Mouse (Mus musculus) E14TG2a.4 (cell line): ENCODE measurements around the gene Eif5.
"Not testable (repeated sequence)": the region's sequence is repeated elsewhere in the genome, so short reads cannot be mapped to it uniquely, and the experiment has no call there.

ENCODE experiments used
- H3K27me3 ChIP-seq: 2 replicates; pipeline ENCODE4 v1.6.1; 2014; ENCODE audit warnings: low read length, control low read depth; ENCODE audit not compliant: insufficient read depth
- H3K36me3 ChIP-seq: 2 replicates; pipeline ENCODE4 v1.6.1; 2014; ENCODE audit warnings: low read length, control low read depth; ENCODE audit not compliant: insufficient read depth
- H3K4me1 ChIP-seq: replicated peaks from 2 replicates; pipeline ENCODE4 v1.6.1; 2014; ENCODE audit warnings: low read depth, low read length, control low read depth
- H3K4me3 ChIP-seq: replicated peaks from 2 replicates; pipeline ENCODE4 v1.5.1; 2014; ENCODE audit warnings: mild to moderate bottlenecking, low read length
- H3K9me3 ChIP-seq: 2 replicates; pipeline ENCODE4 v1.6.1; 2014; ENCODE audit warnings: low read length, control low read depth
- CTCF ChIP-seq: conservative IDR thresholded peaks from 2 replicates; pipeline ENCODE4 v1.5.1; 2014; ENCODE audit warnings: low read length
- NANOG ChIP-seq: IDR thresholded peaks from 2 replicates; pipeline ENCODE4 v1.6.1; 2014; ENCODE audit warnings: borderline replicate concordance, low read length, mixed read lengths
- POU5F1 ChIP-seq: IDR thresholded peaks from 2 replicates; pipeline ENCODE4 v1.6.1; 2014; ENCODE audit warnings: low read length, borderline replicate concordance

Eif5 gene

DNA sequence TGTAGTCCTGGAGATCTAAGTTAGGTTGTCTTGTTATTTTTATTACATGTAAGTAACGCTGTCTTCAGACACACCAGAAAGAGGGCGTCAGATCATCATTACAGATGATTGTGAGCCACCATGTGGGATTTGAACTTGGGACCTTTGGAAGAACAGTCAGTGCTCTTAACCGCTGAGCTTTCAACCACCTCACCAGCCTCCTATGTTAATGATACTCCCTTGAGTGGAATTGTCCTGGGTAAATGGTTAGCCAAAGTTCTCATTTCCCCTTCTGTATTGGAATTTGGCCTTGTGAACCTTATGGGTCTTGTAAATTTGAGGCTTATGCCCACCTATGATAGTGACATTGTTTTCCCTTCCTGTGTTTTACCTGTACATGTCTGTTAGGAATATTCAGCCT is 9.3 kb downstream of the Eif5 start:
- no peaks in the 10 kb centered on the region for H3K9me3 ChIP-seq
- no peaks in the 10 kb centered on the region for H3K27me3 ChIP-seq
- H3K4me3 ChIP-seq: no peak overlapping the region
- peaks cover 44% of the 10 kb centered on the region for H3K4me1 ChIP-seq
- TF ChIP-seq CTCF (no peak), NANOG (no peak), POU5F1 (no peak)
- peaks cover 68% of the 10 kb centered on the region for H3K36me3 ChIP-seq

DNA sequence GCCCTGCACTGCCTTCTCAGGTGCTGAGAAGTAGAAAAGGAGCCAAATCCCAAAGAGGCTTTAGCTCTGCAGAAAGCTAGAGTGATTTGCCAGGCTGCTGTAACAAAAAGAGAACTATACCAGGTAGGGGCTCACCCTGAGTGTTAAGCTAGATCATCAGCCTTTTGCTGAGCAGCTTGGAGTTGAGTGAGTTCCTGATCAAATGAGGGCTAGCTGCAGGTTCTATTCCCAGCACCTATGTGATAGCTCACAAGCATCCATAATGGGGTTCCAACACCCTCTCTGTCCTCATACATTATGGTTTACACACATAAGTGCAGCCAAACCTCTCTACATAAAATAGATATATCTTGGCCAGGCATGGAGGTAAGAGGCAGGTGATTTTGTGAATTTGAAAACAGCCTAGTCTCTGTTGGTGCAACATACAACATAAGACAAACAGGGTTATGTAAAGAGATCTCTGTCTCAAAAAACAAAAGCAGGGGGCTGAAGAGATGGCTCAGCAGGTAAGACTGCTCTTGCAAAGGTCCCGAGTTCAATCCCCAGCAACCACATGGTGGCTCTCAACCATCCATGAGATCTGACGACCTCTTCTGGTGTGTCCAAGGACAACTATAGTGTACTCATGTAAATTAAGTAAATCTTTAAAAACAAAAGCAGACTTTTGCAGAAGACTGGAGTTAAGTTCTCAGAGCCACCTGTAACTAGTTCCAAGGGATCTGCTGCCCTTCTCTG is 10.9 kb downstream of the Eif5 start:
- H3K4me3 ChIP-seq: no peak overlapping the region
- no peaks in the 10 kb centered on the region for H3K27me3 ChIP-seq
- TF ChIP-seq POU5F1 (no peak), CTCF (no peak), NANOG (no peak)
- peaks cover 50% of the 10 kb centered on the region for H3K4me1 ChIP-seq
- H3K9me3 ChIP-seq: no peaks in the 10 kb centered on the region
- peaks cover 51% of the 10 kb centered on the region for H3K36me3 ChIP-seq

DNA sequence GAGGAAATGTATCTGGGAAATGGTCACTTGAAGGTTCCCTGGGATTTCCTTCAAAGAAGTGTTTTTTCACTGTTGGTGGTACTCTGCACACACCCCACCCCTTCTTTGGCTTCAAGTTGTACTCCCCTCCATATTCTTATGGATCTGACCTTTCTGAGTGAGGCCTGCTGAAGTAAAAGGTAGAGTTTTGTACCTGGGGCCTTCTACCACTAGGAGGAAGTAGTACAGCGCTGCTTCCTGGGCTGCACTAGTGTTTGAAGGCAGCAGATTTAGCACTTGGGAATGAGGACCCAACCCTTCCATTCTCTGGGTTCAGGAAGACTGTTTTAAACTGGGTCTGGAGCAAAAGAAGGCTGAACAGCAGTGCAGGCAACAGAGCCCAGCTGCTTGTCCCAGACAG is 12.9 kb downstream of the Eif5 start:
- no peak; the same call in 1 of the 2 replicates for TF ChIP-seq CTCF
- no peak for TF ChIP-seq POU5F1
- TF ChIP-seq NANOG: no peak
- H3K4me3 ChIP-seq: no peak overlapping the region
- H3K4me1 ChIP-seq: peaks cover 50% of the 10 kb centered on the region
- H3K9me3 ChIP-seq: no peaks in the 10 kb centered on the region
- H3K36me3 ChIP-seq: peaks cover 34% of the 10 kb centered on the region
- no peaks in the 10 kb centered on the region for H3K27me3 ChIP-seq

DNA sequence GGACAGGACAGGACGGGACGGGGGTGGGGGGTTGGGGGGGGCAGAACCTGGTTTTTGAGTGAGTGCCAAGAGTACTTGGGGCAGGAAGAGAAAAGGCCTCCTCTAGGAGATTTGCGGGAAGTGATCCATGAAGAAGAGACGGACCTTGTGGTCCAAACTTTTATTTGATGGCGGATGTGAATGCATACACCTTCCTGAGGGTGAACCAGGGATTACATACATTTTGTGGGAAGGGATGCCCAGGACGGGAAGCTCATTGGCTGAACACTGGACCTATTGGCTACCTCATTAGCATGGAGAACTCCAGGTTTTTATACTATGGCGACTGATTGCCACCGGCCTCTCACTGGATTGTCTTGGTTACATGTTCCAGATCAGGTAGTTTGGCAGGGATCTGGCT is 14.5 kb downstream of the Eif5 start:
- TF ChIP-seq CTCF (no peak), POU5F1 (no peak), NANOG (no peak)
- Histone ChIP-seq H3K36me3 (peaks cover 18% of the 10 kb centered on the region), H3K4me1 (peaks cover 58% of the 10 kb centered on the region), H3K9me3 (no peaks in the 10 kb centered on the region), H3K27me3 (no peaks in the 10 kb centered on the region), H3K4me3 (no peak overlapping the region)

DNA sequence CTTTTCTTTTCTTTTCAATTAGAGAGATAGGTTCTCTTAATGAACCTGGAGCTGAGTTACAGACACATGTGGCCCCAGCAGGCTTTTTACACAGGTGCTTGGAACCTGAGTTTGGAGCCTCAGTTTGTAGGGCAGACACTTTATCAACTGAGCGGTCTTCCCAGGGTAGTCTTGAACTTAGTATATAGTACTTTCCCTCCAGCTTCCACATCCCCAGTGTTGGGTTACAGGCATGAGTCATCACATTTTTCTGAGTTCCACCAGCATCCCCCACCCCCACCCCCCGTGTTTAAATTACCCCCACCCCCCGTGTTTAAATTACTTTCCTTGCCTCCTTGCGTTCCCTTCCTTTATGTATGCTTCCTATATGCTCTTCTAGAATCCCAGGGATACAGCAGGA is 17.5 kb downstream of the Eif5 start:
- peaks cover 54% of the 10 kb centered on the region for H3K4me1 ChIP-seq
- no peaks in the 10 kb centered on the region for H3K36me3 ChIP-seq
- no peaks in the 10 kb centered on the region for H3K27me3 ChIP-seq
- H3K4me3 ChIP-seq: no peak overlapping the region
- TF ChIP-seq POU5F1: no peak
- no peak for TF ChIP-seq NANOG
- TF ChIP-seq CTCF: no peak
- no peaks in the 10 kb centered on the region for H3K9me3 ChIP-seq

DNA sequence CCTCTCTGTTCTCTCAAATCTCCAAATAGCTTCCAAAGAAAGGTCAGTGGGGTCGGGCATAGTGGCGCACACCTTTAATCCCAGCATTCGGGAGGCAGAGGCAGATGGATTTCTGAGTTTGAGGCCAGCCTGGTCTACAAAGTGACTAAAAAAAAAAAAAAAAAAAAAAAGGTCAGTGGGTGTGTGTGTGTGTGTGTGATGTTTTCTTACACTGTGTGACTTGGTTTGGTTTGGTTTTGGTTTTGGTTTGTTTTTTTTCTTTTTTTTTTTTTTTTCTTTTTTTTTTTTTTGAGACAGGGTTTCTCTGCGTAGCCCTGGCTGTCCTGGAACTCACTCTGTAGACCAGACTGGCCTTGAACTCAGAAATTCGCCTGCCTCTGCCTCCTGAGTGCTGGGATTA is 18.1 kb downstream of the Eif5 start:
- not testable (repeated sequence) for H3K4me3 ChIP-seq, H3K27me3 ChIP-seq, H3K36me3 ChIP-seq, H3K9me3 ChIP-seq
- H3K4me1 ChIP-seq: peaks cover 50% of the 10 kb centered on the region

DNA sequence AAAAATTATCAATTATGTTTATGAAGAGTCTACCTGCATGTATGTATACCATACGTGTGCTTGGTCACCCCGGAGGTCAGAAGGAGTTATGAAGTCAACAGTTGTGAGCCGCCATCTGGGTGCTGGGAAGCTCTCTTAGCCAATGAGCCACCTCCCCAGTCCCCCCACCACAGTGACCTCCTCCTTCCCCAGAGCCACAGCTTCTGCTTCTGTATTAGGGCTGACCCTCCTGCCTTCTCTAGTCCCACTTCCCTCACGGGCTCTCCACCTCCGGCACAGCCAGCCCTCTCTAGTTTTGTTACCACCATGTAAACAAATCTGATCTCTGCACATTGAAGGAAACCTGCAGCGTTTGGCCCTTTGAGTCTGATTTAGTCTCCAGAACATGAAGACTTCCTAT is 19.7 kb downstream of the Eif5 start:
- H3K27me3 ChIP-seq: no peaks in the 10 kb centered on the region; the same call in 1 of the 2 replicates
- TF ChIP-seq POU5F1 (no peak), CTCF (no peak), NANOG (no peak)
- H3K36me3 ChIP-seq: no peaks in the 10 kb centered on the region
- H3K9me3 ChIP-seq: no peaks in the 10 kb centered on the region
- H3K4me3 ChIP-seq: no peak overlapping the region
- peaks cover 41% of the 10 kb centered on the region for H3K4me1 ChIP-seq

DNA sequence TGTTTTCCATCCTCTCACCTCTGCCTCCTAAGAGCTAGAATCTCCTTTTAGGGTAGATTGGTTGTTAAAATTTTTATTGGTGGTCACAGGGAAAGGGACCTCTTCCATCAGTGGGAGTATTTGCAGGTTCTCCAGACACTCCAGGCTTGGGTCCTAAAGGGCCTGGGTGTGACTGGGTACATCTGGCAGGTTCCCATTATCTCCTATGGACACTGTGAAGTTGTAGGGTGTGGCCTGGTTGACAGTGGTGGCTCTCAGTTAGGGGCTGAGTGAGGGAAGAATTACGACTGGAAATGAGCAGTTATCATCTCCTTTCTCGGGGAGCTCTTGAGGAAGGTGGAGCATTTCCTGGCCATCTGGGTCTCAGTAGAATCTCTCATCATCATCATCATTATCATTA is 20.8 kb downstream of the Eif5 start:
- Histone ChIP-seq H3K36me3 (no peaks in the 10 kb centered on the region), H3K27me3 (peaks cover 2% of the 10 kb centered on the region; the same call in 1 of the 2 replicates), H3K4me3 (no peak overlapping the region), H3K9me3 (no peaks in the 10 kb centered on the region), H3K4me1 (peaks cover 38% of the 10 kb centered on the region)
- TF ChIP-seq NANOG (no peak), POU5F1 (no peak), CTCF (no peak)

DNA sequence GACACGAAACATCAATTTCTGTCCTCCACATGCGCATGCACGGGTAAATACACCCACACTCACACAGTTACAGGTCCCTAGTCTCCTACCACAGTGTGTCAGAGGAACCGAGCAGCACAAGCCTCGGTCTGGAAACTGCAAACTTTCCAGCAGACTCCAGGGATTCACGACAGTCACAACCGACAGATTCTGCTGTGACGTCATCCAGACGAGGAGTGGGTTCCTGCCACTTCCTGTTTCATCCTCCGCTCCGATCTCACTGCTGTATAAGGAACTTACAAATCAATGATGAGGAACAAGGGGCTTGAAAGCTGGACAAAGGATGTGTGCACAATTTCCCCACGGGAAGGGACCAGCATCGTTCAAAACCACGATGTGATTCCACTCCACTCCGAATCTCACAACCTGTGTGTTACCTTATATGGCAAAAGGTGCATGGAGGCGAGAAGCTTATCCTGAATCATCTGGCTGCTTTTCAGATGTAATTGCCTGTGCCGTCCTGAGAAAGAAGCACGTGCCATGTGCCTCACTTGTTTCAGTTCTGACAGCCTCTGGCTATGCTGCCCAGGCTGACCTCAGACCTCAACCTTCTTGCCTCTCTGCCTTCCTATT is 21.9 kb downstream of the Eif5 start:
- H3K36me3 ChIP-seq: no peaks in the 10 kb centered on the region
- TF ChIP-seq POU5F1 (no peak), CTCF (no peak), NANOG (no peak)
- H3K4me3 ChIP-seq: no peak overlapping the region
- peaks cover 2% of the 10 kb centered on the region; the same call in 1 of the 2 replicates for H3K27me3 ChIP-seq
- H3K9me3 ChIP-seq: no peaks in the 10 kb centered on the region
- H3K4me1 ChIP-seq: peaks cover 37% of the 10 kb centered on the region
